Mouse (Mus musculus) heart, embryonic 16.5 days (tissue): ENCODE data around the gene B4galnt2. TPM values are rescaled to one million over a fixed set of nuclear protein-coding genes. Genes with fewer than 3 reads are reported as not detected.
A peak's percentile ranks its signal among the peaks of the same experiment; 100 is the strongest.

Experiments used
- ATAC-seq: fragments of 200-750 bp; cut with Nextera tagmentation; replicated peaks from 2 replicates; pipeline ENCODE4 v1.8.0; 2017; ENCODE audit warnings: moderate number of reproducible peaks; ENCODE audit not compliant: insufficient read depth, low FRiP score; ENCODE audit errors: extremely low read depth
- H3K27ac ChIP-seq: fragments of 300-500 bp; sonication (generic); 2 replicates; pipeline ENCODE4 v1.5.1; 2014; ENCODE audit warnings: mild to moderate bottlenecking, low read length, control low read depth, moderate library complexity
- H3K27me3 ChIP-seq: fragments of 300-500 bp; sonication (generic); 2 replicates; pipeline ENCODE4 v1.6.1; 2014; ENCODE audit warnings: low read length, mixed read lengths; ENCODE audit not compliant: control insufficient read depth, insufficient read depth
- H3K36me3 ChIP-seq: fragments of 300-500 bp; sonication (generic); 2 replicates; pipeline ENCODE4 v1.6.1; 2014; ENCODE audit not compliant: control insufficient read depth, insufficient read depth
- H3K4me1 ChIP-seq: fragments of 300-500 bp; sonication (generic); 2 replicates; pipeline ENCODE4 v1.6.1; 2014; ENCODE audit warnings: low read length, mixed read lengths; ENCODE audit not compliant: control insufficient read depth, insufficient read depth
- H3K4me2 ChIP-seq: fragments of 300-500 bp; sonication (generic); 2 replicates; pipeline ENCODE4 v1.6.1; 2014; ENCODE audit warnings: low read depth, mild to moderate bottlenecking, control low read depth, low read length
- H3K4me3 ChIP-seq: fragments of 300-500 bp; sonication (generic); 2 replicates; pipeline ENCODE4 v1.5.1; 2014; ENCODE audit warnings: mild to moderate bottlenecking, control low read depth, low read length
- H3K9ac ChIP-seq: fragments of 300-500 bp; sonication (generic); 2 replicates; pipeline ENCODE4 v1.6.1; 2014; ENCODE audit warnings: low read length, control low read depth
- H3K9me3 ChIP-seq: fragments of 300-500 bp; sonication (generic); replicated peaks from 2 replicates; pipeline ENCODE4 v1.6.1; 2016; ENCODE audit warnings: low read length; ENCODE audit not compliant: control insufficient read depth
- WGBS: fragments of 180-500 bp; shearing (Covaris S2); extraction: QIAGEN DNeasy Blood & Tissue Kit; methylation state at CpG from one replicate; pipeline ENCODE4 v1.1.7; 2014; 5-methylcytosine and 5-hydroxymethylcytosine counted together
- polyA plus RNA-seq: library from polyadenylated mRNA; unstranded; fragments of >200 nt; fragmentation: Nextera tagmentation; extraction: Ambion mirVana; gene quantifications from 2 replicates; pipeline ENCODE4 v1.2.1, GENCODE M21; 2015

The B4galnt2 gene
- polyA plus RNA-seq, 1 experiment from 2014 or later: 1.1 TPM

DNA sequence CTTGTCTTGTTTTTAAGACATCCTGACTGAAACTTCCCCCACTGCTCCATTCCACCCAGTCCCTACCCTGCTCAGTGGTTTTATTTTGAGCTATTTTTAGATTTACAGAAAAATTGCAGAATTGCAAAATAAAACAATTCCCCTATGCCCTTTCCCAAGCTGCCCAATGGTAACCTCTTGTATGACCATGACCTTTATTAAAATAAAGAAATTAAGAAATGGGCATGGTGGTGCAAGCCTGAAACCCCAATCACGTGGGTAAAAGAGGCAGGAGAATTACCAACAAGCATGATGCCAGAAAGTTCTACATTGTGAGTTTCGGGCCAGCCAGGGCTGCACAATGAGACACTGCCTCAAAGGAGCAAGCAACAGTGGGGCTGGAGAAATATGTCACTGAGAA, 63.8 kb downstream of the B4galnt2 start:
- Histone ChIP-seq H3K27me3 (no peaks in the 10 kb centered on the region), H3K4me3 (no peak overlapping the region), H3K36me3 (no peaks in the 10 kb centered on the region), H3K4me2 (no peak overlapping the region), H3K9me3 (0 out of 2 replicates have a peak, but pooled peaks cover 3% of the 10 kb centered on the region), H3K4me1 (no peaks in the 10 kb centered on the region), H3K9ac (no peak overlapping the region), H3K27ac (no peak overlapping the region)
- ATAC-seq: no peak
- 76% methylated on average over 2 of the region's 2 CpGs for WGBS

DNA sequence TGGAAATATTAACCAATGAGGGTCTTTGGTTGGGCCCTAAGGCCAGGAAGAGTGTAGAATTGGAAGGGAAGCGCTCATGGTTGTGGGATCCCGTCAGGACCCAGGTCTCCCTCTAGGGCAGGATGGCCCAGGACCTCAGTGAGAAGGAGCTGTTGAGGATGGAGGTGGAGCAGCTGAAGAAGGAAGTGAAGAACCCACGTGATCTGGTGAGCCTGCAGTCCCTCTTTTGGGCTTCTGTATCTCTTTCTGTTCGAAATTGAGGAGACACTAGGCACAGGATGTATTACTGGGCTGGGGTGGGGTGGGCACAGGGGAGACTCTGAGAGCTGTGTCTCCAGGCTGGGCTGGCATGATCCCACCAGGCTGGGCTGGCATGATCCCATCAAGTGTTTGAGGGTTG, 69.8 kb downstream of the B4galnt2 start:
- H3K27me3 ChIP-seq: no peaks in the 10 kb centered on the region
- H3K27ac ChIP-seq: no peak overlapping the region
- H3K4me1 ChIP-seq: no peaks in the 10 kb centered on the region; the same call in 1 of the 2 replicates
- H3K4me3 ChIP-seq: no peak overlapping the region
- no peak overlapping the region for H3K9ac ChIP-seq
- no peak for ATAC-seq
- 66% methylated on average over 4 of the region's 4 CpGs for WGBS
- no peaks in the 10 kb centered on the region for H3K36me3 ChIP-seq
- 0 out of 2 replicates have a peak, but pooled peaks cover 3% of the 10 kb centered on the region for H3K9me3 ChIP-seq
- peak overlapping the region; percentile 46; the same call in 1 of the 2 replicates for H3K4me2 ChIP-seq

DNA sequence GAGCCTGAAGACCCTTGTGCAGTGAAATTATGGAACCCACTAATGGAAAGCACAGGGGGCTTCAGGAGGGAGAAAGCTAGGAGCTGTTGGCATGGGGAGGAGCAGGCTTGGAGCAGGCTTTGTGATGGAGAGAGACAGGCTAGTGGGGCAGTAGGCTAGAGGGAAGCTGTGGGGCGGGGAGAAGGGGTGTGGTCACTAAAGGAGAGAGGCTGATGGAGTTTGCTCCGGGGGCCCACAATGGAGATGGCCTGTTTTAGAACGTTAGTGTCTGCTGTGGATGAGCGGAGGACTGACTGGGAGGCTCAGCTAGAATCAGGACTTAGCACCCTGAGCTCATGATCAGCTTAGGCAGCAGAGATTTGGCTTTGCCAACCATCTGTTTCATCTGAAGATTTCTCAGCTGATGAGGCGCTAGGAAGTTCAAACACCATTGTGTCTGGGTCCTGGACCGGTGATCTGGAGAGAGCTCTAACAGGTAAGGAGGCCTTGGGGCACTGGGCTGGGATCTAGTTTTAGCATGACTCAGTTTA, 71.2 kb downstream of the B4galnt2 start:
- peak overlapping the region; percentile 30 for H3K4me3 ChIP-seq
- peak overlapping the region; percentile 46 for H3K4me2 ChIP-seq
- H3K9me3 ChIP-seq: 0 out of 2 replicates have a peak, but pooled peaks cover 3% of the 10 kb centered on the region
- no peaks in the 10 kb centered on the region for H3K36me3 ChIP-seq
- no peaks in the 10 kb centered on the region for H3K27me3 ChIP-seq
- ATAC-seq: no peak
- 51% methylated on average over 6 of the region's 6 CpGs for WGBS
- no peak overlapping the region for H3K9ac ChIP-seq
- H3K27ac ChIP-seq: peak overlapping the region; percentile 76
- peaks cover 2% of the 10 kb centered on the region; the same call in 1 of the 2 replicates for H3K4me1 ChIP-seq

DNA sequence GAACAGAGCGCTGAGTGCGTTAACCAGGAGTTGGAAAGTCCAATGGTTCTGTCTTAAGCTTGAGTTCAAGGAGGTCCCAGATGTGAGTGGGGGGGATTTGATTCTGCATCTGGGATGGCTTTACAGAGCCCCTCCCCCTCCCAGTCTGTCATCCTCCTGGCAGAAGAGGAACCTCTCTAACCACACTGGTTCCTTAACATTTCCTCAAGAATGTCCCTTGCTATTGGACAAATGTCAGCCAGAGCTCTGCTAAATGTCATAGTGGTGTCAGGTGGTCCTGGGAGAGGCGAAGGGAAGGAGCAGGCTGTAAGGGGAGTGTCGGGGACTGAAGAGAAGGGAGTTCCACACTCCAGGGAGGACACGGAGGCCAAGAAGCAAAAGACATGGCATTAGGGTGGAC, 71.7 kb downstream of the B4galnt2 start:
- WGBS: 50% methylated on average over 5 of the region's 5 CpGs
- H3K9ac ChIP-seq: peak overlapping the region; percentile 9; the same call in 1 of the 2 replicates
- H3K9me3 ChIP-seq: no peaks in the 10 kb centered on the region
- ATAC-seq: peak; percentile 16; the same call in 1 of the 2 replicates
- peak overlapping the region; percentile 46 for H3K4me2 ChIP-seq
- H3K36me3 ChIP-seq: no peaks in the 10 kb centered on the region
- peak overlapping the region; percentile 76 for H3K27ac ChIP-seq
- peaks cover 6% of the 10 kb centered on the region; the same call in 1 of the 2 replicates for H3K4me1 ChIP-seq
- peak overlapping the region; percentile 30 for H3K4me3 ChIP-seq
- no peaks in the 10 kb centered on the region for H3K27me3 ChIP-seq

DNA sequence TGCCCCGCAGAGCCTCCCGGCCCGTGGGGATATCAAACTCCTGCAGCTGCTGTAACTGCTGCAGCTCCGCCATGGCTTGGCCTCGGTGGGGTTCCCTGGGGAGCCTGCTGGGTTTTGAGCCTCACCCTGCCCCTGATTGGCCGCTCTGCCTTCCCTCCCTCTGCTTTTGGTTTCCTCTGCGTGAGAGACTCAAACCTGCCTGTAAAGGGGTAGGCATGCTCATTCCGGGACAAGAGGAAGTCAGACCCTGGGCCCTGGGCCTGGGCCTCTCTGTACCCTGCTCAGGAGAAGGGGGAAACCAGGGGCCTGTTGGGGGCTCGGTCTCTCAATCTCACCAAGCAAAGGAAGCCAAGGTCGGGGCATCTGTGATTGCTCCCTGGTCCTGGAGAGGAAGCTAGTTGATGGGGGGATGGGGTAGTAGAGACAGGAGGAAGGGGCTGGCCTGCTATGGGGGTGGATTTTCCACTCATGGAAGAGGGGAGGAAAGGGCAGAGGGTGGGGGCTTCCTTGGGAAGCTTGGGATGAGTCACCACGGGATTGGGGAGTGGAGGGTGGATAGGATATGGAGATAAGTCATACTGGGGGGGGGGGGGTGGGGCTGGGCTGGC, 72.5 kb downstream of the B4galnt2 start, which contains the start of gene Abi3:
Gene Abi3 (minus strand): TSS at position 403 of the 608 bp plus-strand sequence.
- Histone ChIP-seq H3K4me3 (peak within 1 kb of the TSS; percentile 58), H3K9ac (peak within 1 kb of the TSS; percentile 71), H3K27ac (peak within 1 kb of the TSS; percentile 76), H3K27me3 (no peaks in the 10 kb centered on the region), H3K36me3 (no peaks in the 10 kb centered on the region), H3K4me2 (peak within 1 kb of the TSS; percentile 46), H3K9me3 (no peaks in the 10 kb centered on the region), H3K4me1 (peaks cover 12% of the 10 kb centered on the region)
- peak; percentile 87 for ATAC-seq
- WGBS: 18% methylated on average over 11 of the region's 11 CpGs

DNA sequence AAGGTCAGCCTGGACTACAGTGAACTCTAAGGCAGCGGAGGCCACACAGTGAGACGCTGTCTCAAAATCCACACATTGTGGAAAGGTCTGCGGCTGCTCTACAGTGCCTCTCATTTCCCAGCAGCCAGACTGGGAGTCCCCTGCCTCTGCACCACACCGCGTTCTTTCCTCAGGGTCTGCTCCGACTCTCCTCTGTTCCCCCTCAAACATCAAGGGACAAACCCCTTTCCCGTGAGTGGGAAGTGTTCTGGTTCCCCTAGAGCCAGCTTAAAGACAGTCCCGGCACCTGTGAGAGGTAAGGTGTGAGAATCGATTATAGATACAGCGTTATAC, 73.2 kb downstream of the B4galnt2 start:
- Histone ChIP-seq H3K27ac (peak overlapping the region; percentile 76), H3K4me3 (peak overlapping the region; percentile 58), H3K36me3 (no peaks in the 10 kb centered on the region), H3K4me2 (peak overlapping the region; percentile 46), H3K4me1 (peaks cover 19% of the 10 kb centered on the region), H3K9me3 (no peaks in the 10 kb centered on the region), H3K27me3 (no peaks in the 10 kb centered on the region), H3K9ac (peak overlapping the region; percentile 71)
- ATAC-seq: no peak
- 47% methylated on average over 10 of the region's 10 CpGs for WGBS

DNA sequence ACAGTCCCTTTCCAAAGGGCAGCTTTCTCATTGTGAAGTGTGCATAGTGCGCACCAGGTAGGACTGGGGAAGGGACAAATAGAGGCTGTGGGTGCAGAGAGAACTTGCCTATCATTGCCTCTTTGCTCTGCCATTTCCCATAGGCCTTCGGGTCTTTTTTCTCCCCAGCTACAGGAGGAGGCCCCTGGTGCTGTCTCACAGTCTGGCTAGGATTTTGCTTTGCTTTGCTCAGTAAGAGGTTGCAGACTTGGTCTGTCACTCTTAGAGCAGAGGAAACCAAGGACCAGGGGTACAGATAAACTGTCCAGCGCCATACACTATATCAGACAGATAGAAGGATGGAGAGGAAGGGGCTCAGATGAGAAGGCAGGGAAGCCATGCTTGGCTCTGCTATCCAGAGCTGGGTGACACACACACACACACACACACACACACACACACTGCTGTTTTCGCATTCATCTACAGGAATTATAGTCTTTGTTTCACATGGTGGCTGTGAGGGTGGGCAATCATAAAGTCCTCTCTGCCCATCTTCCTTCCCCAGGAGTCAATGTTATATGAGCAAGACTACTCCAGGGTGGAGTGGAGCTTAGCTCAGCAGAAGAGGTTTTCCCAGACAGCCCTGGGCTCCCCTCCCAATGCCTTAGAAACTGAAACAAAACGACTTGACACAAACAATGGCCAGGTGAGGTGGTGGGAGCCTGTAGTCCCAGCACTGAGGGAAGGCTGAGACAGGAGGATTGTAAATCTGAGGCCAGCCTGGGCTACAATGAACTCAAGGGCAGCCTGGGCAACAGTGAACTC, 73.8 kb downstream of the B4galnt2 start:
- H3K4me3 ChIP-seq: peak overlapping the region; percentile 58
- no peaks in the 10 kb centered on the region for H3K9me3 ChIP-seq
- H3K9ac ChIP-seq: peak overlapping the region; percentile 71
- WGBS: 55% methylated on average over 5 of the region's 5 CpGs
- no peaks in the 10 kb centered on the region for H3K36me3 ChIP-seq
- no peaks in the 10 kb centered on the region for H3K27me3 ChIP-seq
- H3K4me2 ChIP-seq: peak overlapping the region; percentile 46
- H3K4me1 ChIP-seq: peaks cover 25% of the 10 kb centered on the region
- ATAC-seq: no peak
- peak overlapping the region; percentile 76 for H3K27ac ChIP-seq

DNA sequence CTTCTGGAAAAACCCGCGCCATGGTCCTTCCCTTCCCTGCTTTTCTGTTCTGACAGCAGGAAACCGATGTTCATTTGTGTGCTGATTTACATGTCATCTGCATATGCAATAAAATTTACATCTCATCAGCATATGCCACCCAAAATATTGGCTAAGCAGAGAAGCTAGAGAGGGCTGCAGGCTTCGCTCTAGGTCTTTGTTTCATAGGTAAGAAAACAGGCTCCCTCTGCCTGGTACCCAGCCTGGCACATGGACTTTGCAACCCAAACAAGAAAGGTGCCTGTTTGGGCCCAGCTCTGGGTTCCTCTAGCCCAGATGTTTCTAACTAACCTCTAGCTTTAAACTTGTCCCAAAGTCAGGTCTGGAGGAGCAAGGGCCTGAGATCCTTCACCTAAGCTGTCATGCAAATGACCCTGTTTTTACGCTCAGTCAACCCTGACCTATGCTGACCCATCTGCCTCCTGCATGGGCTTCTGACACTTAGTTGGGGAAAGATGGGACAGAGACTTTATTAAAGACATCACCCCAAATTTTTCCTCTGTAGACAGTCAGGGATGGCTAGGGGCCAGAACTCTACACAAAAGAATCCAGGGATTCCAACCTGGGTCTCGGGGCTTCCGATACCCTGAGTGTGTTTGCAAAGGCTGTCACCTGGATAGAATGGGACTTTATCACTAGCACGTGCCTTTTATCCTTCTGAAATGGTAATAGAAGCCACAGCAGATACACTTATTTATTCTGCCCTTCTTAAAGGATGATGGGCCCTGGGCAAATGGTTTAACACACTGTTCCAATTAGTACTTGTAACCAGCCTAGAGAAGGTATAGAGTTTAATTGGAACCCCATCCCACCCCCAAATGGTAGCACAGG, 75.5 kb downstream of the B4galnt2 start:
- Histone ChIP-seq H3K27me3 (peaks cover 4% of the 10 kb centered on the region; the same call in 1 of the 2 replicates), H3K4me3 (peak overlapping the region; percentile 1), H3K4me2 (peak overlapping the region; percentile 46), H3K27ac (no peak overlapping the region; the same call in 1 of the 2 replicates), H3K9ac (no peak overlapping the region; the same call in 1 of the 2 replicates), H3K9me3 (no peaks in the 10 kb centered on the region), H3K36me3 (no peaks in the 10 kb centered on the region), H3K4me1 (peaks cover 42% of the 10 kb centered on the region)
- WGBS: 67% methylated on average over 8 of the region's 8 CpGs
- no peak for ATAC-seq
